Mouse (Mus musculus) adrenal gland, postnatal 25 days (tissue): ENCODE results near the gene Entpd2. TPM values are rescaled to one million over a fixed set of nuclear protein-coding genes. Genes with fewer than 3 reads are reported as not detected.

Source experiments
- DNase-seq: peaks from one replicate; pipeline ENCODE4 v3.0.0; 2021; ENCODE audit warnings: mixed read lengths
- microRNA-seq, 2 experiments: library from miRNA; unstranded; fragments of <30 nt; microRNA quantifications; one replicate each; pipeline ENCODE4 v1.2.0; 2021
- total RNA-seq: library from RNA; stranded (reverse); gene quantifications from 2 replicates; pipeline ENCODE4 v1.2.3, GENCODE M21; 2021

Gene Entpd2
- total RNA-seq, 1 experiment from 2014 or later = 3.7 TPM

GRCm38 (mm10) chr2:25429435-25430180 lies 33.9 kb downstream of the Entpd2 start:
- DNase-seq = no peak

- no peak for DNase-seq
Measured at GRCm38 (mm10) chr2:25430395-25431233, 34.9 kb downstream of the Entpd2 start.

- no peak for DNase-seq
Measured at GRCm38 (mm10) chr2:25431308-25431855, 35.7 kb downstream of the Entpd2 start.

GRCm38 (mm10) chr2:25432326-25433098 lies 36.8 kb downstream of the Entpd2 start:
- no peak for DNase-seq

GRCm38 (mm10) chr2:25433101-25433500 lies 37.4 kb downstream of the Entpd2 start:
- no peak for DNase-seq

- DNase-seq = no peak
Measured at GRCm38 (mm10) chr2:25434292-25434691, 38.6 kb downstream of the Entpd2 start.

- no peak for DNase-seq
Measured at GRCm38 (mm10) chr2:25436286-25436820, 40.7 kb downstream of the Entpd2 start.

GRCm38 (mm10) chr2:25441067-25441466 lies 45.4 kb downstream of the Entpd2 start:
- DNase-seq = no peak

- no peak for DNase-seq
Measured at GRCm38 (mm10) chr2:25442682-25443081, 47.0 kb downstream of the Entpd2 start.

Small RNA genes lying within 50 kb of the gene (microRNA-seq; reads per million reads assigned to microRNA genes)
- 0.36 to 0.69 reads per million in 2 experiments for gene Mir3087

Other genes starting within 250 kb of the Entpd2 start
- 2.2 and 4.0 TPM in 2 replicates for gene Nrarp, start 215.1 kb upstream of the Entpd2 start, total RNA-seq
- gene Tor4a, start 199.0 kb upstream of the Entpd2 start, total RNA-seq = 28.1 and 33.9 TPM in 2 replicates
- 61.8 and 66.9 TPM in 2 replicates for gene Nelfb, start 184.4 kb upstream of the Entpd2 start, total RNA-seq
- gene Stpg3, start 181.2 kb upstream of the Entpd2 start, total RNA-seq = not detected in 2 replicates
- gene Fam166a, start 177.1 kb upstream of the Entpd2 start, total RNA-seq = 0.46 TPM in 1 of 2 replicates, not detected in the other
- 247 and 303 TPM in 2 replicates for gene Tubb4b, start 171.2 kb upstream of the Entpd2 start, total RNA-seq
- gene Slc34a3, start 161.5 kb upstream of the Entpd2 start, total RNA-seq = not detected in 2 replicates
- not detected in 2 replicates for gene Rnf224, start 159.1 kb upstream of the Entpd2 start, total RNA-seq
- 7.4 and 7.9 TPM in 2 replicates for gene Rnf208, start 153.6 kb upstream of the Entpd2 start, total RNA-seq
- not detected in 2 replicates for gene Cysrt1, start 153.4 kb upstream of the Entpd2 start, total RNA-seq
- 3.5 and 8.1 TPM in 2 replicates for gene AL732309.1, start 149.0 kb upstream of the Entpd2 start, total RNA-seq
- gene Tmem203, start 140.4 kb upstream of the Entpd2 start, total RNA-seq = 32.3 and 48.8 TPM in 2 replicates
- 10.0 and 10.7 TPM in 2 replicates for gene Tprn, start 133.3 kb upstream of the Entpd2 start, total RNA-seq
- gene Ssna1, start 123.4 kb upstream of the Entpd2 start, total RNA-seq = 35.1 and 47.7 TPM in 2 replicates
- 70.9 and 95.1 TPM in 2 replicates for gene Anapc2, start 123.4 kb upstream of the Entpd2 start, total RNA-seq
- not detected in 2 replicates for gene Tmem210, start 107.7 kb upstream of the Entpd2 start, total RNA-seq
- gene Lrrc26, start 106.0 kb upstream of the Entpd2 start, total RNA-seq = not detected in 2 replicates
- gene Grin1, start 76.7 kb upstream of the Entpd2 start, total RNA-seq = 9.0 and 12.6 TPM in 2 replicates
- 53.6 and 57.9 TPM in 2 replicates for gene Man1b1, start 63.5 kb upstream of the Entpd2 start, total RNA-seq
- 24.6 and 31.8 TPM in 2 replicates for gene Dpp7, start 39.5 kb upstream of the Entpd2 start, total RNA-seq
- 10.7 and 18.8 TPM in 2 replicates for gene Uap1l1, start 30.2 kb upstream of the Entpd2 start, total RNA-seq
- gene Sapcd2, start 23.6 kb upstream of the Entpd2 start, total RNA-seq = 1.6 and 2.1 TPM in 2 replicates
- 120 and 134 TPM in 2 replicates for gene Npdc1, start 3.5 kb downstream of the Entpd2 start, total RNA-seq
- not detected in 2 replicates for gene Fut7, start 27.4 kb downstream of the Entpd2 start, total RNA-seq
- gene Abca2, start 32.8 kb downstream of the Entpd2 start, total RNA-seq = 24.9 and 40.5 TPM in 2 replicates
- gene Clic3, start 61.0 kb downstream of the Entpd2 start, total RNA-seq = not detected in 2 replicates
- 32.6 and 41.0 TPM in 2 replicates for gene Paxx, start 65.2 kb downstream of the Entpd2 start, total RNA-seq
- 3.6 and 3.8 TPM in 2 replicates for gene Ptgds, start 74.2 kb downstream of the Entpd2 start, total RNA-seq
- gene Lcn12, start 98.0 kb downstream of the Entpd2 start, total RNA-seq = not detected in 2 replicates
- 99.9 and 103 TPM in 2 replicates for gene Fbxw5, start 104.9 kb downstream of the Entpd2 start, total RNA-seq
- gene C8g, start 105.8 kb downstream of the Entpd2 start, total RNA-seq = 1.7 and 3.3 TPM in 2 replicates
- gene Traf2, start 151.1 kb downstream of the Entpd2 start, total RNA-seq = 29.2 and 30.2 TPM in 2 replicates
- gene Edf1, start 162.0 kb downstream of the Entpd2 start, total RNA-seq = 270 and 317 TPM in 2 replicates
- gene Mamdc4, start 179.0 kb downstream of the Entpd2 start, total RNA-seq = 4.6 and 17.3 TPM in 2 replicates
- 42.8 and 60.5 TPM in 2 replicates for gene Phpt1, start 179.3 kb downstream of the Entpd2 start, total RNA-seq
- 1.6 and 2.6 TPM in 2 replicates for gene Ajm1, start 185.9 kb downstream of the Entpd2 start, total RNA-seq
- 108 and 118 TPM in 2 replicates for gene Rabl6, start 212.6 kb downstream of the Entpd2 start, total RNA-seq
- not detected in 2 replicates for gene Ccdc183, start 221.8 kb downstream of the Entpd2 start, total RNA-seq
- 28.8 and 36.9 TPM in 2 replicates for gene Tmem141, start 226.1 kb downstream of the Entpd2 start, total RNA-seq
- gene Fcna, start 232.2 kb downstream of the Entpd2 start, total RNA-seq = 2.6 and 2.7 TPM in 2 replicates